ENCODE assay signal across 8 mouse cellular contexts in genomic region chr11:87760301-87761081, GRCm38 (mm10). TPM values are rescaled to one million over a fixed set of nuclear protein-coding genes. Genes with fewer than 3 reads are reported as not detected.
DNase-seq lines count a peak whose midpoint lies in the region; ATAC-seq and TF ChIP-seq lines count a peak whose summit lies in the region.

Gene Tspoap1 (plus strand): TSS chr11:87760541.

- ATAC-seq in CD4-positive, CD25-positive, alpha-beta regulatory T cell, adult 4 months = no peak
- peak; percentile 84 for ATAC-seq in hindbrain, embryonic 15.5 days (ENCODE audit: low FRiP score, low read depth)
- no peak for ATAC-seq in liver, embryonic 14.5 days (ENCODE audit: insufficient read depth)

- TF ChIP-seq CTCF in liver, embryonic 14.5 days (IDR thresholded peaks at IDR 0.05; ENCODE audit: low read depth) = no peak

- no peaks in the 10 kb centered on the region for H3K9me3 ChIP-seq in hindbrain, embryonic 15.5 days
- no peaks in the 10 kb centered on the region for H3K9me3 ChIP-seq in liver, embryonic 14.5 days (ENCODE audit: control insufficient read depth, low read length)

- no peaks in the 10 kb centered on the region for H3K27me3 ChIP-seq in hindbrain, embryonic 15.5 days
- H3K27me3 ChIP-seq in liver, embryonic 14.5 days (ENCODE audit: control insufficient read depth, insufficient read depth, low read length) = peaks cover 41% of the 10 kb centered on the region

- TF ChIP-seq EP300 in liver, embryonic 14.5 days (IDR thresholded peaks at IDR 0.05; ENCODE audit: low read depth) = no peak

- H3K36me3 ChIP-seq in hindbrain, embryonic 15.5 days = no peaks in the 10 kb centered on the region
- peaks cover 22% of the 10 kb centered on the region for H3K36me3 ChIP-seq in liver, embryonic 14.5 days (replicated peaks; ENCODE audit: control insufficient read depth, insufficient read depth, low read depth)

- H3K4me1 ChIP-seq in hindbrain, embryonic 15.5 days (replicated peaks) = peaks cover 48% of the 10 kb centered on the region
- H3K4me1 ChIP-seq in liver, embryonic 14.5 days (replicated peaks; ENCODE audit: control insufficient read depth in 2 of 2, insufficient read depth in 2 of 2, low read length in 1 of 2) = peaks cover 0 to 5% of the 10 kb centered on the region in 2 experiments; a peak in 1 of 4 replicates

- H3K4me2 ChIP-seq in hindbrain, embryonic 15.5 days = peak within 1 kb of the TSS; percentile 96
- peak within 1 kb of the TSS; percentile 5; the same call in 1 of the 2 replicates for H3K4me2 ChIP-seq in liver, embryonic 14.5 days (ENCODE audit: low read depth)

- peak within 1 kb of the TSS; percentile 63 for H3K9ac ChIP-seq in hindbrain, embryonic 15.5 days
- no peak within 1 kb of the TSS for H3K9ac ChIP-seq in liver, embryonic 14.5 days (replicated peaks)

- 6% methylated on average over 23 of the region's 23 CpGs for WGBS in hindbrain, embryonic 15.5 days
- WGBS in liver, embryonic 14.5 days (ENCODE audit: insufficient replicate concordance) = 10% methylated on average over 23 of the region's 23 CpGs

- DNase-seq in CD4-positive, CD25-positive, alpha-beta regulatory T cell, adult 2 months (ENCODE audit: low read depth, low spot score) = peak; percentile 70
- peak; percentile 55 for DNase-seq in embryo, embryonic 10.5 days (ENCODE audit: low spot score)
- DNase-seq in liver, embryonic 14.5 days (ENCODE audit: low read depth in 3 of 3, low spot score in 3 of 3) = no peak
- peak; percentile 73 to 79 for DNase-seq in right cerebral cortex, adult 2 months (ENCODE audit: low spot score in 2 of 2)
- no peak for DNase-seq in kidney, postnatal 10 days
- no peak for DNase-seq in urinary bladder, postnatal 25 days (ENCODE audit: low spot score)

- peak within 1 kb of the TSS; percentile 72 for H3K4me3 ChIP-seq in hindbrain, embryonic 15.5 days
- no peak within 1 kb of the TSS for H3K4me3 ChIP-seq in liver, embryonic 14.5 days (ENCODE audit: insufficient read depth in 1 of 2, low read depth in 2 of 2, low read length in 2 of 2)

- H3K27ac ChIP-seq in hindbrain, embryonic 15.5 days (replicated peaks) = peak within 1 kb of the TSS; percentile 91
- peak within 1 kb of the TSS; percentile 37 for H3K27ac ChIP-seq in liver, embryonic 14.5 days

RNA-seq across cellular contexts. Expression of gene Tspoap1, which starts in this region (rescaled TPM):
- polyA plus RNA-seq in CD4-positive, CD25-positive, alpha-beta regulatory T cell, adult 4 months (2017; shearing (Covaris generic)) = 1 to 10 TPM; 3.1 to 3.7 TPM
- polyA plus RNA-seq in hindbrain, embryonic 15.5 days (2015; fragmentation: Nextera tagmentation; extraction: Ambion mirVana) = 43.6 and 50.4 TPM in 2 replicates
- polyA plus RNA-seq in liver, embryonic 14.5 days (2012; rRNA removed) = 5.4 and 5.5 TPM in 2 replicates
- polyA plus RNA-seq in liver, embryonic 14.5 days (2014; fragmentation: Nextera tagmentation; extraction: Ambion mirVana) = 1.1 and 2.4 TPM in 2 replicates

Comparison
In these comparisons a context has a peak if more than half of its experiments do, and no peak if none do; other contexts are left out.
1. DNase-seq: peak in CD4-positive, CD25-positive, alpha-beta regulatory T cell, adult 2 months (single experiment), embryo, embryonic 10.5 days (single experiment) and right cerebral cortex, adult 2 months (2 of 2); none in liver, embryonic 14.5 days (0 of 3), kidney, postnatal 10 days (single experiment) and urinary bladder, postnatal 25 days (single experiment).